Mouse (Mus musculus): ENCODE results near the gene Kank1.

DNA sequence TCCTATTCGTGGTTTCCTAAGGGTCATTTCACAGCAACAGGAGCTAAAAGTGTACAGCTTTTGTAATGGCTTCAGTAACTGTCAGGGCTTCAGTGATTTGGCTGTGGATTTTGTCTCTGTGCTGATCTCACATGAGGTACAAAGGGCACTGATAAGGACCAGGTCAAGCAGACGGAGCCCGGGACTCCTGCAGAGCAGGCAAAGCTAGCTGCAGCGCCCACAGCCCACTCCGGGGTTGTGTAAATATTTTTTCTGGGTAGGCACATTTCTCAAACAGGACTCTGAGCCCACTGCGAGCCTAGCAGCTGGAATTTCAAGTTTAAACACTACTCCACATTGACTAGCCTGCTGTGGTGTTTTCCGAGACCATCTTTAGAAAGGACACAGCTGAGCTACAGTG lies 145.2 kb downstream of the Kank1 start:
- TF ChIP-seq CTCF (conservative IDR thresholded peaks at IDR 0.05; ENCODE audit: low read length) (no peak), POU5F1 (IDR thresholded peaks at IDR 0.05; ENCODE audit: borderline replicate concordance, low read length) (no peak), NANOG (IDR thresholded peaks at IDR 0.05; ENCODE audit: borderline replicate concordance, low read length) (no peak)
